Mouse (Mus musculus) kidney, postnatal 10 days (tissue): ENCODE data around the gene Zfp868.
"Not testable (repeated sequence)": the region's sequence is repeated elsewhere in the genome, so short reads cannot be mapped to it uniquely, and the experiment has no call there.

Source experiments
- DNase-seq: peaks from one replicate; pipeline ENCODE4 v3.0.0; 2021; ENCODE audit warnings: mixed read lengths

Gene Zfp868

GRCm38 (mm10) chr8:69625095-69625789 lies at the start of gene Zfp868:
Zfp868 (minus strand) TSS chr8:69625548.
- peak; percentile 99 for DNase-seq

- not testable (repeated sequence) for DNase-seq
Observed at GRCm38 (mm10) chr8:69665051-69665450, 39.7 kb upstream of the Zfp868 start.

- DNase-seq, result no peak
Observed at GRCm38 (mm10) chr8:69661294-69661693, 35.9 kb upstream of the Zfp868 start.

- peak; percentile 96 for DNase-seq
Observed at GRCm38 (mm10) chr8:69654358-69654981, 29.1 kb upstream of the Zfp868 start, which contains the start of gene Zfp964. Zfp964 (plus strand) TSS chr8:69654479.

DNA sequence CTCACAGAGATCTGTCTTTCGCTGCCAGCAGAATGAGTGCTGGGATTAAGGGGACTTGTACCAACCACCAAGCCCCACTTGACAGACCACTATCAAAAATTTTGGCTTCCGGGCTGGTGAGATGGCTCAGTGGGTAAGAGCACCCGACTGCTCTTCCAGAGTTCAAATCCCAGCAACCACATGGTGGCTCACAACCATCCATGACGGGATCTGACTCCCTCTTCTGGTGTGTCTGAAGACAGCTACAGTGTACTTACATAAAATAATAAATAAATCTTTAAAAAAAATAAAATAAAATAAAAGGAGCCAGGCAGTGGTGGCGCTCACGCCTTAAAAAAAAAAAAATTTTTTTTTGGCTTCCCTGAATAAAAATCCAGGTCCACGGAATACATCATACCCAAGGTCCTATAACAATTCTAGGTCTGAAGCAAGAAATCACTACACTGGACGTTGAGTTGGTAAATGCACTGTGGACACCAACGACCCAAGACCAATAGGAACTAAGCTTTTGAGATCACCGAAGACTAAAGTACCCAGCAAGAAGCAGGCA lies 28.5 kb upstream of the Zfp868 start:
- DNase-seq, result no peak

DNA sequence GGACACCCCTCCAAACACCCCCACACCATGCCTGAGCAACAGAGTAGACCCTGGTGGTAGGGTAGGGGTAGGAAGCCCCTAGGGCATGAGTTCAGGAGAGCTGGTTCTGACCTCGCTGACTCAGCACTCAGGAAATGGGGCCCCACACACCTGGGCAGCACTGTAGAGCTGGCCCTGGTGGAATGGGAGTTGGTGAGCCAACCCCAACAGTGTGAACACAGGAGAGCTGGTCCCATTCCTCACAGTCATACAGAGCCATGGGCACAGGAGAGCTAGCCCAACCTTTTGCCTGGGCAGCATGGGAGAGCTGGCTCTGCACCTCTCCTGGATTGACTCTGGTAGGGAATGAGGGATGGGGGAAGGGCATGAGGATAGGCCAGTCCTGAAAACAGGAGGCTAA lies 7.3 kb downstream of the Zfp868 start:
- no peak for DNase-seq

- DNase-seq, result no peak
Observed at GRCm38 (mm10) chr8:69614687-69615086, 10.7 kb downstream of the Zfp868 start.

GRCm38 (mm10) chr8:69597598-69597997 lies 27.8 kb downstream of the Zfp868 start:
- not testable (repeated sequence) for DNase-seq

DNA sequence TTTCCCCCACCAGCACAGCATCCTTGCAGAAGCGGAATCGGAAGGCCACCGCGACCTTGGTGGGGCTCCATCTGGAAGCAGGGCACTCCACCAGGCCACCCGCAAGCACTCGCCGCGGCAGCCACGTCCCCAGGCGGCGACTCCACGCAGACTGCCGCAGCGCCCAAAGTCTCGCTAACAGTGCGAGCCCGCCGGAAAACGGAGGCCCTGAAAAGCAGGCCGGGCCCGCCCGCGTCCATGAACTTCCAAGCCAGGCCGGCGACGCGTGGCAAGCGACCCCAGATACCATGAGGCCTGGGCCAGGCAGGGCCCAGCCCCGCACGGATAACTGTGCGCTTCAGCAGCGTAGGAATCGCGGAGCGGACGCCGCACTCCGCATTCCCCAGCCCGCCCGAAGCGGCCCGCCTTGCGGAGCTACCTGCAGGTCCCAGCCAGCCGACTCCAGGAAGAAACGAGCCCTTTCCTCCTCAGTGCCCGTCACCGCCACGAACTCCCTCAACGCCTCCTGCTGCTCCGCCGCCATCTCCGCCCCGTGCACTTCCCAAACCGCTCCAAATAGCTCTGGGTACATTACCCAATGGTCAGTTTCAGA lies 40.6 kb downstream of the Zfp868 start:
- DNase-seq, result peak; percentile 57

DNA sequence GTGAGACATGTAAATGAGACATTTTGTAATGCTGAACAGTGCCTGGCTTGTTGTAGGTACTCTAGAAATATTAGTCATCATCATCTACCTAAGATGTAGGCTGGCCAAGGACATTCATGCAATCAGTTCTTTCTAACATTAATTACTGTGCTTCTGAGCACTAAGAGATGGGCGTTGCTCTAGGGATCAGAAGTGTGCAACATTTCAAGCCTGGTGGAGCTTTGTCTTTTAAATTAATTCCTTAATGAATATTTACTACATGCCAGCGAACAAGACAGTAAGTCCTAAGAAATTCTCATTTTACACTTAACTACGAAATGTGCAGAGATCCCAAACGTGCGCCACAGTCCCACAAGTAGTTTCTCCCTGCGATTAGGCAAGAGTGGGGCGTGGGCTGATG lies 41.1 kb downstream of the Zfp868 start:
- not testable (repeated sequence) for DNase-seq
